Mouse (Mus musculus): ENCODE measurements around the gene Mcidas.

Mcidas gene

GRCm38 (mm10) chr13:112993531-112994152 lies at the start of gene Mcidas:
Mcidas (plus strand) TSS chr13:112993845.
- no peak for DNase-seq (ENCODE audit: low spot score)

- DNase-seq (ENCODE audit: low spot score) = no peak
Measured at GRCm38 (mm10) chr13:112945312-112945711, 48.3 kb upstream of the Mcidas start.

DNA sequence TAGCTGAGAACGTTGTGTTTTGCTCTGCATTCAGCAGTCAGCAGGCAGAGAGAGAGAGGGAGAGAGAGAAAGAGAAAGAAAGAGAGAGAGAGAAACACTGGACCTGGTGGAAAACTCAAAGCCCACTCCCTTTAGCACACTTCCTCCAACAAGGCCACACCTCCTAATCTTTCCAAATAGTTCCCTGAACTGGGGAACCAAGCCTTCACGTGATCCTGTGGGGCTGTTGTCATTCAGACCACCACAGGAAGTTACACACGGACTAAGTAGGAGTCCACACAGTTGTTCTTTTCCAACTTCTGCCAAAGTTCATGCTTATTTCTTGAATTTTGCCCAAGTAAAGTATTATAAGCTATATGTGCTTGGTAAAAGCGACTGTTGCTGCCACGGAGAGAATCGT lies 47.7 kb upstream of the Mcidas start:
- no peak for DNase-seq (ENCODE audit: low spot score)

- no peak for DNase-seq (ENCODE audit: low spot score)
Measured at GRCm38 (mm10) chr13:112954067-112954466, 39.6 kb upstream of the Mcidas start.

DNA sequence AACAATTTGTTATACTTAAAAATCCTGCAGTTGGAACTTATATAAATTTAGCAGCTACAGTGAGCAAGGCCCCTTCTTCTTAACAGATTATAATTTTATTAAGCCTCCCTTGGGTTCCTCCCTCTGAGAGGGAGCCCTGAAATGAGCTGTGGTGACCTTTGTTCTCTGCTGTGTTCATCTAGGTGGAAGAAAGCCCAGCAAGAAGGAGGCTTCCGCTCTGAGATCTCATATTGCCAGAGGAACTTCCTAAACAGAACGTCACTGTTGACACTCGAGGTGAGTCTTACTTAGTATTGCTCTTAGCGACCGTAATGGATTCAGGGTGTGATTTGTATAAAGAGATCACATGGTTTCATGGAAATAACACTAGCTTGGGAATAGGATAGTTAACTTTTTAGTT lies 30.6 kb upstream of the Mcidas start:
- DNase-seq (ENCODE audit: low spot score) = no peak

DNA sequence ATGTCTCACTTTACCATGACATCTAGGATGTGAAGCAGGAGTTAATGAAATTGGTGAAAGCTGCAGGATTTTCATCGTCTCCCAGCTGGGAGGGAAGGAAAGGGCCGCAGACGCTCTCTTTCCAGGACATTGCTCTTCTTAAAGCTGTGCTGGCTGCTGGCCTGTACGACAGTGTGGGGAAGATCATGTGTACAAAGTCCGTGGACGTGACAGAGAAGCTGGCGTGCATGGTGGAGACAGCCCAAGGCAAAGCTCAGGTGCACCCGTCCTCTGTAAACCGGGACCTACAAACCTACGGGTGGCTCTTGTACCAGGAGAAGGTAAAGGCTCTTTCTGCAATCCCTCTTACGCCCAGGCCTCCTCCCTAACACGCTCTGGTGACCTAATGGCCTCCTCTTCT lies 29.2 kb upstream of the Mcidas start:
- DNase-seq (ENCODE audit: low spot score) = no peak

DNA sequence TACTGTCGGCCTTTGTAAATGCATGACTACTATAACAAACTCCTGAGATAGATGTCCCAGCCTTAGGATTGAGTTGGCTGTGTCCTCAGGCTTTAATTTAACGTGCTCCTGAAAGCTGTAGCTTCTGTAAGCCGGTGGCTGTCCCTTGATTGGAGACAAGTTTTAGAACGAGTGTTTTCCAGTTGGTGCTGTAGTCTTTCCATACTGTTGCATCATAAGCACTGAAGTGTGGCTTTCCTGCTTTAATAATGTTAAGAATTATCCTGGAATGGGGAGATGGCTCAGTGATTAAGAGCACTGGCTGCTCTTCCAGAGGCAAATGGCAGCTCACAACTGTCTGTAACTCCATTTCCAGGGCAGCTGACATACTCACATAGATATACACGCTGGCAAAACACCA lies 26.4 kb upstream of the Mcidas start:
- no peak for DNase-seq (ENCODE audit: low spot score)

- no peak for DNase-seq (ENCODE audit: low spot score)
Measured at GRCm38 (mm10) chr13:112976720-112977119, 16.9 kb upstream of the Mcidas start.

- no peak for DNase-seq (ENCODE audit: low spot score)
Measured at GRCm38 (mm10) chr13:112985605-112986450, 7.8 kb upstream of the Mcidas start.

DNA sequence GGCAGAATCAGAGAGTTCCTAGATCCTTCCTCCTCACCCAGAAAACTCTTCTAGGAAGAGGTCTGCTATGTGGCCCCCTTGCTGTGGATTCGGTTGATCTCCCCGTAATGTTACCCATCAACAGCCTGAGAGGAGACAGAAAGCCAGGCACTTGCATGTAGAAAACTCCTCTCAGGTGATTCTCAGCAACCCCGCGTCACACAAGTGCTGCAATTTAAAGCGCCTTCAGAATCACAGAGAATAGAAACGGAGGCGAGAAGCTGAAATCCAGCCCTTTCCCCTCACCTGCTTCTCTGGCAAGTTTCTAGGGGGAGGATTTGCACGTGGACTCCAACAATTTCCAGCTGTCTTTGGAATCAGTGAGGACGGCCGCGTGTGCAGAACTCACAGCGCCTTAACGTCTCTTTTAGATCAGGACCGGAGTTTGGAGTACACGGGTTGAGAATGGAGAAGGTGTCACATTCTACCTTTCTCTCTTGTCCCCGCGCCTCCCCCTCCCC lies 7.1 kb upstream of the Mcidas start:
- DNase-seq (ENCODE audit: low spot score) = no peak

GRCm38 (mm10) chr13:112987532-112987943 lies 6.1 kb upstream of the Mcidas start, which contains the start of gene Ccno:
Ccno (plus strand) TSS chr13:112987802.
- peak; percentile 69 for DNase-seq (ENCODE audit: low spot score)

DNA sequence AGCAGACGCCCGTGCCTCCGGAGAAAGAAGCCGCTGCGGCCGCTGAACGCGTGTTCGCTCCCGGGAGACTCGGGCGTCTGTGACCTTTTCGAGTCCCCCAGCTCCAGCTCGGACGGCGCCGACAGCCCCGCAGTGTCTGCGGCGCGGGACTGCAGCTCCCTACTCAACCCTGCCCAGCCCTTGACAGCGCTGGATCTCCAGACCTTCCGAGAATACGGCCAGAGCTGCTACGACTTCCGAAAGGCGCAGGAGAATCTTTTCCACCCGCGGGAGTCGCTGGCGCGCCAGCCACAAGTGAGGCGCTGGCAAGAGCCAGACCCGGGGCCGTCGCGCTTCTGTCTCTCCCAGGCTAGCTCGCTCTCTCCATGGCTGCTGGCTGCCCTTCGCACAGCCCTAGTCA lies 5.7 kb upstream of the Mcidas start:
- no peak for DNase-seq (ENCODE audit: low spot score)

DNA sequence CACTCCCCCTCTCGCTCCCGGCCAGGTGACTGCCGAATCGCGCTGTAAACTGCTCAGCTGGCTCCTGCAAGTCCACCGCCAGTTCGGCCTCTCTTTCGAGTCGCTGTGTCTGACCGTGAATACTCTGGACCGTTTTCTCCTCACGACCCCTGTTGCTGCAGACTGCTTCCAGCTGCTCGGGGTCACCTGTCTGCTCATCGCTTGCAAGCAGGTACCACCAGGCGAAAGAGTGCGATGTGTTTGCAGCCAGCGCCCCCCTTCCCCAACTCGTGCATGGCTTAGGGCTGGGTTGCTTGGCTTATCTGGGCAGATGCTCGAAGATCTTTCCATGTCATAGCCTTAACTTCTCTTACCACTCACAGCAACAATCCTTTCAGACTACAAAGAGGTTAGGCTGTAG lies 4.8 kb upstream of the Mcidas start:
- no peak for DNase-seq (ENCODE audit: low spot score)

DNA sequence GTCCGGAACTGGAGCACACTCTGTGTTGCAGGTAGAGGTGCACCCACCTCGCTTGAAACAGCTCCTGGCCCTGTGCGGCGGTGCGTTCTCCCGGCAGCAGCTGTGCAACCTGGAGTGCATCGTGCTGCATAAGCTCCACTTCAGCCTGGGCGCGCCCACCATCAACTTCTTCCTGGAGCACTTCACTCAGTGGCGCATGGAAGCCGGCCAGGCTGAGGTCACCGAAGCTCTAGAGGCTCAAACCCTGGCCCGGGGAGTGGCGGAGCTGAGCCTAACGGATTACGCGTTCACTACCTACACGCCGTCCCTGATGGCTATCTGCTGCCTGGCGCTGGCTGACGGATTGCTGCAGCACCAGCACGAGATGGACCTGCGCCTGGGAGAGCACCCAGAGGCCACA lies 4.1 kb upstream of the Mcidas start:
- no peak for DNase-seq (ENCODE audit: low spot score)

- no peak for DNase-seq (ENCODE audit: low spot score)
Measured at GRCm38 (mm10) chr13:112990346-112990745, 3.3 kb upstream of the Mcidas start.

- DNase-seq (ENCODE audit: low spot score) = no peak
Measured at GRCm38 (mm10) chr13:112994191-112994590, 546 bp downstream of the Mcidas start.

GRCm38 (mm10) chr13:112996407-112996806 lies 2.8 kb downstream of the Mcidas start:
- DNase-seq (ENCODE audit: low spot score) = no peak

DNA sequence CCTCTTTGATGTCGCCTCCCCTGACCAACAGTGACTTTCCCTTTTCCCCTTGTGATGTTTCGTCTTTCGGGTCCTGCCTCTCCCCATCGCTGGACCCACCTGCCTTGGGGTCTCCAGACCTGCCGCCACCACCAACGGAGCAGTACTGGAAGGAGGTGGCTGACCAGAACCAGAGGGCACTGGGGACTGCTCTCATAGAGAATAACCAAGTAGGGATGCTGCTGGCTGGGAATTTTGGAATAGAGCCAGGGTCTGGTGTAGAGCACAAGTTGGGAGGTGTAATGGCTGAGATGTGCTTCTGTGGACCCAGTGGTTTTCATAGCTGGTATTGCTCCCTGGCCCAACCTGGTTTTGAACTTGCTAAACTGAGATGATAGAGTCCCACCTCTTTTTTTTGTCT lies 3.7 kb downstream of the Mcidas start:
- DNase-seq (ENCODE audit: low spot score) = no peak

GRCm38 (mm10) chr13:112998427-112999201 lies 5.0 kb downstream of the Mcidas start:
- no peak for DNase-seq (ENCODE audit: low spot score)

- DNase-seq (ENCODE audit: low spot score) = no peak
Measured at GRCm38 (mm10) chr13:113000090-113000489, 6.4 kb downstream of the Mcidas start.

- DNase-seq (ENCODE audit: low spot score) = no peak
Measured at GRCm38 (mm10) chr13:113000576-113001318, 7.1 kb downstream of the Mcidas start.

DNA sequence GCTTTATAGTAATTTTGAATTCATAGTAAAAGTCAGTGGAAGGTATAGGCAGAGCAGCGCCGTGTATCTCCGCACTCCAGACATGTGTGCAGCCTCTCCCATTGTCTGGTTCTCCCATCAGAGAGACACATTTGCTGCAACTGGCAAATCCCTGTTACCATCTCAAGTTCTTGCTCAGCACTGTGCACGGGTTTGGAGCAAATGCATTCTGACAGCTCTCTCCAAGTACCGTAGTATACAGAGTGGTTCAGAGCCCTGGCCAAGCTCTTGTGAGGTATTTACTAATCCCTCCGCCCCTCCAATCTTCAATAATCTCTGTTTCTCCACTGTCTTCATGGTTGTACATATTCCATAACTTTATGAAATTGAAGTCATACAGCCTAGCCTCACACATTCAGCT lies 19.0 kb downstream of the Mcidas start:
- DNase-seq (ENCODE audit: low spot score) = no peak
